Mouse (Mus musculus): Measurements from ENCODE around the gene Raver2. TPM values are rescaled to one million over a fixed set of nuclear protein-coding genes. Genes with fewer than 3 reads are reported as not detected.

The Raver2 gene
- polyA plus RNA-seq, 1 experiment from 2014 or later, result 4.9 TPM

DNA sequence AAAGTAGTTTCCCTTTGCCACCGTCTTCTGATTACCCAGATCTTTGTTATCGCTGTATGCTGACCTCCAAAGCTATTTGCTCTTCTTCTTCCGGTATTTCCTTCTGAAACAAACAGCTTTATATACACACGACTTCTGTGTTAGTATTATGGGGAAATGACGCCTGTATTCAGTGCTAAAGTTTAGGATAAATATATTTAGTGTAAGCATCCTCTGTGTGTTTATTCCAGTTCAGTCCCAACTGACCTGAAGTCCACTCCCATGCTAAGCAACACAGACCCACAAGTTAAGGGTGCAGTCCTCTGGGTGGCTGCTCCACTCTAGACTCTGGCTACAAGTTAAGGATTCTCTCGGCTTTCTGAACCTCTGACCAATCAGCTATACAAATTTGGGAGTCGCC is 52.2 kb downstream of the Raver2 start:
- H3K4me2 ChIP-seq, result no peak overlapping the region
- 88% methylated on average over 7 of the region's 7 CpGs for WGBS
- ATAC-seq (ENCODE audit: low FRiP score), result no peak
- H3K36me3 ChIP-seq, result no peaks in the 10 kb centered on the region
- no peak overlapping the region for H3K9ac ChIP-seq (replicated peaks)
- no peak overlapping the region for H3K4me3 ChIP-seq (replicated peaks)
- no peaks in the 10 kb centered on the region for H3K27me3 ChIP-seq (replicated peaks)
- H3K4me1 ChIP-seq, result no peaks in the 10 kb centered on the region
- no peaks in the 10 kb centered on the region for H3K9me3 ChIP-seq (replicated peaks)
- no peak overlapping the region for H3K27ac ChIP-seq (replicated peaks)

GRCm38 (mm10) chr4:101135013-101135412 is 66.2 kb downstream of the Raver2 start:
- Histone ChIP-seq H3K4me1 (no peaks in the 10 kb centered on the region), H3K9me3 (replicated peaks) (no peaks in the 10 kb centered on the region), H3K36me3 (no peaks in the 10 kb centered on the region), H3K4me3 (replicated peaks) (no peak overlapping the region), H3K9ac (replicated peaks) (no peak overlapping the region), H3K27ac (replicated peaks) (no peak overlapping the region), H3K27me3 (replicated peaks) (no peaks in the 10 kb centered on the region), H3K4me2 (no peak overlapping the region)
- no peak for ATAC-seq (ENCODE audit: low FRiP score)
- 70% methylated on average over 8 of the region's 8 CpGs for WGBS

DNA sequence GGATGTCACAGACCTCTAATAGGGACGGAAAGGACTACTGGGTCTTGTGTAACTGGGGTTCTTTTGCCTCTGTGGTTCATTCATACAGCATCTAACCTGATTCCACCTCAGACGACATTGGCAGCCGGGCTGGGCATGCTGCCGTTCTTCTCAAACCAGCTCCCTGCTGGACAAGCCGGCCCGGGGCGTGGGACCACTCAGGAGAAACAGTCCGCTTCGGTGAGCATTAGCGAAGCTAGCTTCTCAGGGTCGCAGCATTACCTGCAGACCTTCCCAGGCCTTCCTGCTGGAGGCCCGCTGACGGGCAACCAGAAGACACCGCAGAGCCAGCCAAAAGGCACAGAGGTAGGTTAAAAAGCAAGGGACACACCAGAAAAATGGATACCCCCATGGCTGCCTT is 67.1 kb downstream of the Raver2 start:
- WGBS, result 93% methylated on average over 14 of the region's 14 CpGs
- H3K27me3 ChIP-seq (replicated peaks), result no peaks in the 10 kb centered on the region
- no peaks in the 10 kb centered on the region for H3K4me1 ChIP-seq
- H3K9me3 ChIP-seq (replicated peaks), result no peaks in the 10 kb centered on the region
- no peak for ATAC-seq (ENCODE audit: low FRiP score)
- H3K27ac ChIP-seq (replicated peaks), result no peak overlapping the region
- H3K4me2 ChIP-seq, result no peak overlapping the region
- H3K9ac ChIP-seq (replicated peaks), result no peak overlapping the region
- H3K36me3 ChIP-seq, result no peaks in the 10 kb centered on the region
- H3K4me3 ChIP-seq (replicated peaks), result no peak overlapping the region

GRCm38 (mm10) chr4:101137975-101138374 is 69.2 kb downstream of the Raver2 start:
- Histone ChIP-seq H3K27ac (replicated peaks) (no peak overlapping the region), H3K4me2 (no peak overlapping the region), H3K9me3 (replicated peaks) (no peaks in the 10 kb centered on the region), H3K36me3 (no peaks in the 10 kb centered on the region), H3K4me3 (replicated peaks) (no peak overlapping the region), H3K9ac (replicated peaks) (no peak overlapping the region), H3K27me3 (replicated peaks) (no peaks in the 10 kb centered on the region), H3K4me1 (no peaks in the 10 kb centered on the region)
- no peak for ATAC-seq (ENCODE audit: low FRiP score)
- 68% methylated on average over 11 of the region's 11 CpGs for WGBS

GRCm38 (mm10) chr4:101141768-101142167 is 73.0 kb downstream of the Raver2 start:
- ATAC-seq (ENCODE audit: low FRiP score), result no peak
- peaks cover 3% of the 10 kb centered on the region for H3K4me1 ChIP-seq
- H3K9ac ChIP-seq (replicated peaks), result no peak overlapping the region
- H3K4me2 ChIP-seq, result no peak overlapping the region
- H3K9me3 ChIP-seq (replicated peaks), result no peaks in the 10 kb centered on the region
- no peak overlapping the region for H3K4me3 ChIP-seq (replicated peaks)
- H3K27me3 ChIP-seq (replicated peaks), result no peaks in the 10 kb centered on the region
- 79% methylated on average over 5 of the region's 5 CpGs for WGBS
- H3K27ac ChIP-seq (replicated peaks), result no peak overlapping the region
- H3K36me3 ChIP-seq, result no peaks in the 10 kb centered on the region

DNA sequence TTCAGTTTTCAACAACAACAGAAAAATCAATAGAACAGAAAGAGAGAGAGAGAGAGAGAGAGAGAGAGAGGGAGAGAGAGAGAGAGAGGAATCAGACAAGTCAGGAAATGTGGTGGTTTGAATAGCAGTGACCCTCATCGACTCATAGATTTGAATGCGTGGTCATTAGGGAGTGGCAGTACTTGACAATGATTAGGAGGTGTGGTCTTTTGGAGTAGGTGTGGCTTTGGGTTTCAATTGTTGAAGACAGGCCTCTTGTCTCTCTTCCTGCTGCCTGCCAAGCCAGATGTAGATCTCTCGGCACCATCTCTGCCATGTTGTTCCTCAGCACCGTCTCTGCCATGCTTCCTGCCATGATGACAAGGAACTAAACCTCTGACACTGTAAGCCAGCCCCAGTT is 75.1 kb downstream of the Raver2 start:
- WGBS, result 82% methylated on average over 4 of the region's 4 CpGs
- Histone ChIP-seq H3K9me3 (replicated peaks) (no peaks in the 10 kb centered on the region), H3K4me2 (no peak overlapping the region), H3K9ac (replicated peaks) (no peak overlapping the region), H3K27me3 (replicated peaks) (no peaks in the 10 kb centered on the region), H3K4me1 (peaks cover 3% of the 10 kb centered on the region), H3K4me3 (replicated peaks) (no peak overlapping the region), H3K27ac (replicated peaks) (no peak overlapping the region), H3K36me3 (peaks cover 4% of the 10 kb centered on the region)
- ATAC-seq (ENCODE audit: low FRiP score), result no peak

DNA sequence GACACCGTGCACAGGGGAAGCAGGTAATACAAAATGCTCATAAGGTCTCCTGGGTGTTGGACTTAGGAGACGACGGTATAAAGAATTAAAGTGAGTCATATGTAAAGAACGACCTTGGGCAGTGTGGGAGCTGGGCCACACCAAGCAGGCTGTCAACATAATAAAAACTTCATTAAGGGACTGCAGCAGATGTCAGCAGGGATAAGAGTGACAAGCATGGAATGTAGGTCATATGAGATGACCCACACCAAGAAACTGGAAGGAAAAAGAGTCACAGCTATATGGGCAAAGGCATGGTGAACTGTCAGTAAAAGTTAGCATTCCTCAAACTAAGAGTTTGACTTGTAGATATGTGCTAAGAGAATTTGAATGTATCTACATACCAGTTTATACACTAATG is 75.6 kb downstream of the Raver2 start:
- Histone ChIP-seq H3K27me3 (replicated peaks) (no peaks in the 10 kb centered on the region), H3K9ac (replicated peaks) (no peak overlapping the region), H3K4me1 (peaks cover 3% of the 10 kb centered on the region), H3K36me3 (peaks cover 4% of the 10 kb centered on the region), H3K9me3 (replicated peaks) (no peaks in the 10 kb centered on the region), H3K4me3 (replicated peaks) (no peak overlapping the region), H3K4me2 (no peak overlapping the region), H3K27ac (replicated peaks) (no peak overlapping the region)
- WGBS, result 69% methylated on average over 4 of the region's 4 CpGs
- no peak for ATAC-seq (ENCODE audit: low FRiP score)

DNA sequence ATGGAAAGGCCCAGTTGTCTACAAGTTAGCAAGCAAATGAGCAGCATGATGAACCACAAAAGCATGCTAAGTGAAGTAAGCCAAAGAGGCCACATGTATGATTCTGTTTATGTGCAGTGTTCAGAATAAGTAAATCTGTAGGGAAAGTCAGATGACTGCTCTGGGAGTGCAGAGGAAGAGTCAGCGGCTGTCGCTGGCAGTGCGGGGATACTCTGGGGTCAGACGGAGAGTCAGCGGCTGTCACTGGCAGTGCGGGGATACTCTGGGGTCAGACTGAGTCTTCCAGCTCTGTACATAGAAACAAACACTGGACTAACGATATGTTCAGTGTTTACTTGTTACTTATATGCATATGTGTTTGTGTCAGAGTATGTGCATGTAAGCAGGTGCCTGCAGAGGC is 76.0 kb downstream of the Raver2 start:
- Histone ChIP-seq H3K27me3 (replicated peaks) (no peaks in the 10 kb centered on the region), H3K4me2 (no peak overlapping the region), H3K4me3 (replicated peaks) (no peak overlapping the region), H3K36me3 (peaks cover 4% of the 10 kb centered on the region), H3K27ac (replicated peaks) (no peak overlapping the region), H3K9ac (replicated peaks) (no peak overlapping the region), H3K9me3 (replicated peaks) (no peaks in the 10 kb centered on the region), H3K4me1 (peaks cover 3% of the 10 kb centered on the region)
- WGBS, result 80% methylated on average over 7 of the region's 7 CpGs
- ATAC-seq (ENCODE audit: low FRiP score), result no peak

GRCm38 (mm10) chr4:101146047-101146745 is 77.4 kb downstream of the Raver2 start:
- H3K4me1 ChIP-seq, result peaks cover 3% of the 10 kb centered on the region
- no peaks in the 10 kb centered on the region for H3K9me3 ChIP-seq (replicated peaks)
- 27% methylated on average over 9 of the region's 9 CpGs for WGBS
- peak overlapping the region; percentile 48 for H3K4me2 ChIP-seq
- no peak overlapping the region for H3K4me3 ChIP-seq (replicated peaks)
- H3K9ac ChIP-seq (replicated peaks), result no peak overlapping the region
- ATAC-seq (ENCODE audit: low FRiP score), result peak; percentile 88
- H3K27me3 ChIP-seq (replicated peaks), result no peaks in the 10 kb centered on the region
- H3K36me3 ChIP-seq, result peaks cover 7% of the 10 kb centered on the region
- H3K27ac ChIP-seq (replicated peaks), result no peak overlapping the region

DNA sequence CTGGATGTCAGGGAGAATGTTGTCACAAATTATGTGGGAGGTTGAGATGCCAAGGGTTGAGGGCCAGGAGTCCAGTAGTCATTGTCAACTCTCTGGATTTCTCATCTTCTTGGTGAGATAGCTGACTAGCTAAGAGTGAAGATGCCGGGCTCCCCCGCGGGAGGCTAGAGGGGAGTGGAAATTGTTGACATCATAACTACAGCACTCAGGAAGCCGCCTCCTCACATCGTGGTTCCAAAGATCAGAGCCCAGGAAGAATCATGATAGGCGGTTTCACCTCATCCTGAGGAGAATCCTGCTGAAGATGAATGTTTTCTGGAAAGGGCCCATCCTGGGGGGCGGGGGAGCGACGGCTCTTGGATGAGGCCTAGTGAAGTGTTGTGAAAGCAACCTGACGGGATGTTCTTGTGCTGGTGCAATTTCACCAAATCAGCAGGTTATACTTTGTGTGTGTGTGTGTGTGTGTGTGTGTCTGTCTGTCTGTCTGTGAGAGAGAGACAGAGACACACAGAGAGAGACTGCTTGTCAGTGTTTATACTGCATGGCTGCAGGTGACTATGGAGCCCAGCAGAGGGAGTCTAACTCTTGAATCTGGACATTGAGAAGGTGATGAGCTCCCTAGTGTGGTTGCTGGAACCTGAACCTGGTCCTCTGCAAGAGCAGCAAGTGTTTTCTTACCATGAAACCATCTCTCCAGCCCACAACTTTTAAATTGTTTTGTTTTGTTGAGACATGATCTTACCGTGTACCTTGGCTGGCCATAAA is 78.3 kb downstream of the Raver2 start:
- WGBS, result 92% methylated on average over 11 of the region's 11 CpGs
- no peak overlapping the region for H3K9ac ChIP-seq (replicated peaks)
- no peak overlapping the region for H3K4me2 ChIP-seq
- H3K27ac ChIP-seq (replicated peaks), result no peak overlapping the region
- peaks cover 3% of the 10 kb centered on the region for H3K4me1 ChIP-seq
- H3K9me3 ChIP-seq (replicated peaks), result no peaks in the 10 kb centered on the region
- H3K4me3 ChIP-seq (replicated peaks), result no peak overlapping the region
- H3K36me3 ChIP-seq, result peaks cover 10% of the 10 kb centered on the region
- no peak for ATAC-seq (ENCODE audit: low FRiP score)
- H3K27me3 ChIP-seq (replicated peaks), result no peaks in the 10 kb centered on the region

- Histone ChIP-seq H3K4me2 (no peak overlapping the region), H3K36me3 (peaks cover 58% of the 10 kb centered on the region), H3K9me3 (replicated peaks) (no peaks in the 10 kb centered on the region), H3K4me1 (no peaks in the 10 kb centered on the region), H3K27me3 (replicated peaks) (no peaks in the 10 kb centered on the region), H3K4me3 (replicated peaks) (no peak overlapping the region), H3K9ac (replicated peaks) (no peak overlapping the region), H3K27ac (replicated peaks) (no peak overlapping the region)
- WGBS, result 82% methylated on average over 4 of the region's 4 CpGs
- no peak for ATAC-seq (ENCODE audit: low FRiP score)
Measured at GRCm38 (mm10) chr4:101155541-101155940, 86.8 kb downstream of the Raver2 start.

- H3K9me3 ChIP-seq (replicated peaks), result no peaks in the 10 kb centered on the region
- H3K27ac ChIP-seq (replicated peaks), result no peak overlapping the region
- H3K4me2 ChIP-seq, result no peak overlapping the region
- H3K36me3 ChIP-seq, result peaks cover 61% of the 10 kb centered on the region
- H3K4me3 ChIP-seq (replicated peaks), result no peak overlapping the region
- no peaks in the 10 kb centered on the region for H3K4me1 ChIP-seq
- 93% methylated on average over 5 of the region's 5 CpGs for WGBS
- ATAC-seq (ENCODE audit: low FRiP score), result no peak
- H3K9ac ChIP-seq (replicated peaks), result no peak overlapping the region
- no peaks in the 10 kb centered on the region for H3K27me3 ChIP-seq (replicated peaks)
Measured at GRCm38 (mm10) chr4:101157476-101157875, 88.7 kb downstream of the Raver2 start.

Measured in neural tube, embryonic 15.5 days (tissue).